Mouse (Mus musculus): ENCODE measurements around the gene Rad9a.

Rad9a gene

GRCm38 (mm10) chr19:4193129-4193528 is 8.3 kb downstream of the Rad9a start:
- DNase-seq (ENCODE audit: low read depth, low spot score), result no peak

- peak; percentile 40 for DNase-seq (ENCODE audit: low read depth, low spot score)
These were observed 9.0 kb downstream of the Rad9a start for GRCm38 (mm10) chr19:4192251-4192985.

- DNase-seq (ENCODE audit: low read depth, low spot score), result peak; percentile 98
These were observed 9.8 kb downstream of the Rad9a start, which contains the start of gene Ppp1ca for GRCm38 (mm10) chr19:4191528-4192250. Gene Ppp1ca (plus strand): TSS chr19:4192065.

GRCm38 (mm10) chr19:4190831-4191334 is 10.6 kb downstream of the Rad9a start, which contains the start of gene Tbc1d10c:
Gene Tbc1d10c (minus strand): TSS chr19:4191284.
- peak; percentile 92 for DNase-seq (ENCODE audit: low read depth, low spot score)

GRCm38 (mm10) chr19:4189051-4189620 is 12.3 kb downstream of the Rad9a start:
- no peak for DNase-seq (ENCODE audit: low read depth, low spot score)

- no peak for DNase-seq (ENCODE audit: low read depth, low spot score)
These were observed 14.2 kb downstream of the Rad9a start for GRCm38 (mm10) chr19:4187303-4187702.

GRCm38 (mm10) chr19:4184976-4185975 is 16.2 kb downstream of the Rad9a start:
- no peak for DNase-seq (ENCODE audit: low read depth, low spot score)

GRCm38 (mm10) chr19:4183689-4184088 is 17.8 kb downstream of the Rad9a start:
- DNase-seq (ENCODE audit: low read depth, low spot score), result no peak

GRCm38 (mm10) chr19:4181892-4182291 is 19.6 kb downstream of the Rad9a start:
- no peak for DNase-seq (ENCODE audit: low read depth, low spot score)

- DNase-seq (ENCODE audit: low read depth, low spot score), result no peak
These were observed 21.1 kb downstream of the Rad9a start for GRCm38 (mm10) chr19:4180411-4180810.

GRCm38 (mm10) chr19:4175368-4175947 is 26.0 kb downstream of the Rad9a start, which contains the start of gene Carns1:
Gene Carns1 (minus strand): TSS chr19:4175479.
- no peak for DNase-seq (ENCODE audit: low read depth, low spot score)

- no peak for DNase-seq (ENCODE audit: low read depth, low spot score)
These were observed 28.5 kb downstream of the Rad9a start for GRCm38 (mm10) chr19:4172925-4173324.

- no peak for DNase-seq (ENCODE audit: low read depth, low spot score)
These were observed 29.8 kb downstream of the Rad9a start for GRCm38 (mm10) chr19:4171393-4172290.

- no peak for DNase-seq (ENCODE audit: low read depth, low spot score)
These were observed 30.6 kb downstream of the Rad9a start for GRCm38 (mm10) chr19:4170723-4171392.

GRCm38 (mm10) chr19:4169810-4170209 is 31.7 kb downstream of the Rad9a start:
- DNase-seq (ENCODE audit: low read depth, low spot score), result no peak

GRCm38 (mm10) chr19:4169378-4169784 is 32.1 kb downstream of the Rad9a start:
- peak; percentile 99 for DNase-seq (ENCODE audit: low read depth, low spot score)

GRCm38 (mm10) chr19:4166678-4167476 is 34.6 kb downstream of the Rad9a start:
- no peak for DNase-seq (ENCODE audit: low read depth, low spot score)

- peak; percentile 34 for DNase-seq (ENCODE audit: low read depth, low spot score)
These were observed 36.7 kb downstream of the Rad9a start for GRCm38 (mm10) chr19:4164721-4165120.
